Mouse (Mus musculus) monocyte, adult 59 days (primary cell): ENCODE results near the gene Gm14391. TPM values are rescaled to one million over a fixed set of nuclear protein-coding genes. Genes with fewer than 3 reads are reported as not detected.

ENCODE experiments used
- total RNA-seq, 2 experiments: library from RNA; stranded (reverse); gene quantifications; one replicate each; pipeline ENCODE4 v1.2.4; 2023

Gm14391 gene
- 10 to 100 TPM; 10.2 to 11.3 TPM for total RNA-seq

DNA sequence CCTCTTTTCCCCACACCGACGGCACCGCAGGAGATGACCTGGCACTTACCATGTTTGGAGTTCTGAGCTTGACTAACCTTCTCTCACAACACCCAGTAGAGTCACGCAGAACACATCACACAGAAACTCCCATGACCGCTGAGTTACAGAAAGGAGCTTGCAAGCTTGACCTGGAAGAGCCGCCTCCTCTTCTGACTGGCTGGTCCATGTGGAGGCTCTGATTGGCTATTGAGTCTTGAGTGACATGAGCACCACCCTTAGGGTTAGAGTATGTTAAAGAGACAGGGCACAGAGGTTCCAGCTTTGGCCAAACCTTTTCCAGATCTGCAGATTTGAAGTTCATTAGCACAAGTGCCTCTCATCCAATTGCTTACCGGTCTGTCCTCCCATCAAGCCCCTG, at the start of gene Gm14391:
TSS of gene Gm14391 (minus strand) at position 186 of the 400 bp plus-strand sequence.

DNA sequence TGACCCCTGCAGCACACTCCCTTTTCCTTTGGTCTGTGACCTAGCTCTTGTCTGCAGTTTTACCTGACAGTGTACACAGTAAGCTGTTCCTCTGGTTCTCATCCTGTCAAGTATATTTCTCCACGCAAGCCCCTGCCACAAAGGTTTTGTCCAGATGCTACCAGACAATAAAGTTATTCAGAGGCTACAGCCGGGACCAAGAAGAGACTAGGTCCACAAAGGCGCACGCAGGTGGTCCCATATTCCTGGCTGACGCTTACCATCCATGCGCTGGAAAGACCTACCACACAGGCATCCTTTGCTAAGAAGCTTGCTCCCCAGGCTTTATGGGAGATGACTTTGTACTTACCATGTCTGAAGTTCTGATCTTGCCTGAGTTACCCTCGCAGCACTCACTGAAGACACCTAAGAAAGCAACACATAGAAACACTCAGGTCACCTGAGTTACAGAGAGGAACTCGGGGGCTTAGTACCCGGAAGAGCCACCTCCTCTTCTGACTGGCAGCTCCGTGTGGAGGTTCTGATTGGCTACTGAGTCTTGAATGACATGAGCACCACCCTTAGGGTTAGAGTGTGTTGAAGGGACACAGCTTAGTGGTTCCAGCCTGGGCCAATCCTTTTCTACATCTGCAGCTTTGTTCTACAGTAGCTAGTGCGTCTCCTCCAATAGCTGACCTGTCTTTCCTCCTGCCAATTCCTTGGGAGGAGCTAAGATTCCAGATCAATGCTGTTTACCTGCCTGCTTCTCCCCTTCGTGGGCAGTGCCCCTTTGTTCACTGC, 31.1 kb downstream of the Gm14391 start, which contains the start of gene Gm14443:
TSS of gene Gm14443 (minus strand) at position 471 of the 780 bp plus-strand sequence.

GRCm38 (mm10) chr2:175141993-175142295, 64.8 kb downstream of the Gm14391 start, which contains the start of gene Gm14399:
Gm14399 (minus strand) TSS chr2:175142012.

Other genes starting within 250 kb of the Gm14391 start
- not detected for gene Gm14444, start 196.7 kb downstream of the Gm14391 start, total RNA-seq
- gene Gm14393, start 139.1 kb downstream of the Gm14391 start, total RNA-seq: not detected
- gene Gm14399, start 64.9 kb downstream of the Gm14391 start, total RNA-seq: 1 to 10 TPM; 3.1 to 4.2 TPM
- under 1 TPM in 1 of 2 experiments, not detected in 1; 0.36 TPM for gene Gm14443, start 31.0 kb downstream of the Gm14391 start, total RNA-seq
- 1 to 10 TPM in 1 of 2 experiments, not detected in 1; 2.5 TPM for gene Gm14440, start 68.2 kb upstream of the Gm14391 start, total RNA-seq
- gene Gm4631, start 131.3 kb upstream of the Gm14391 start, total RNA-seq: 1 to 10 TPM; 6.3 to 6.5 TPM
- gene Zfp968, start 165.5 kb upstream of the Gm14391 start, total RNA-seq: under 1 TPM in 1 of 2 experiments, not detected in 1; 0.86 TPM
- gene Gm4724, start 228.9 kb upstream of the Gm14391 start, total RNA-seq: 1 to 10 TPM in 1 of 2 experiments, not detected in 1; 1.3 TPM